Mouse (Mus musculus) brain, embryonic 14.5 days (tissue): ENCODE data around the gene Lat. TPM values are rescaled to one million over a fixed set of nuclear protein-coding genes. Genes with fewer than 3 reads are reported as not detected.
A peak's percentile ranks its signal among the peaks of the same experiment; 100 is the strongest.

ENCODE experiments used
- DNase-seq: peaks from one replicate; pipeline ENCODE4 v3.0.0-alpha.2; 2011; ENCODE audit warnings: low read depth
- CTCF ChIP-seq: fragments of 200-500 bp; IDR thresholded peaks from 2 replicates; pipeline ENCODE4 v1.5.1; 2012; ENCODE audit warnings: inconsistent platforms, mild to moderate bottlenecking, moderate library complexity, borderline replicate concordance; ENCODE audit not compliant: insufficient read depth, insufficient read length; ENCODE audit errors: extremely low read depth
- POLR2A ChIP-seq: fragments of 200-500 bp; IDR thresholded peaks from 2 replicates; pipeline ENCODE4 v1.6.1; 2012; ENCODE audit warnings: mild to moderate bottlenecking, inconsistent platforms, borderline replicate concordance; ENCODE audit not compliant: poor library complexity, insufficient read depth, insufficient read length, severe bottlenecking; ENCODE audit errors: extremely low read depth
- polyA plus RNA-seq: library from polyadenylated mRNA; depleted of rRNA; stranded (reverse); fragments of >200 nt; gene quantifications from 2 replicates; pipeline ENCODE4 v1.2.3, GENCODE M21; 2012

The Lat gene
- polyA plus RNA-seq, 1 experiment, result 2.1 TPM

DNA sequence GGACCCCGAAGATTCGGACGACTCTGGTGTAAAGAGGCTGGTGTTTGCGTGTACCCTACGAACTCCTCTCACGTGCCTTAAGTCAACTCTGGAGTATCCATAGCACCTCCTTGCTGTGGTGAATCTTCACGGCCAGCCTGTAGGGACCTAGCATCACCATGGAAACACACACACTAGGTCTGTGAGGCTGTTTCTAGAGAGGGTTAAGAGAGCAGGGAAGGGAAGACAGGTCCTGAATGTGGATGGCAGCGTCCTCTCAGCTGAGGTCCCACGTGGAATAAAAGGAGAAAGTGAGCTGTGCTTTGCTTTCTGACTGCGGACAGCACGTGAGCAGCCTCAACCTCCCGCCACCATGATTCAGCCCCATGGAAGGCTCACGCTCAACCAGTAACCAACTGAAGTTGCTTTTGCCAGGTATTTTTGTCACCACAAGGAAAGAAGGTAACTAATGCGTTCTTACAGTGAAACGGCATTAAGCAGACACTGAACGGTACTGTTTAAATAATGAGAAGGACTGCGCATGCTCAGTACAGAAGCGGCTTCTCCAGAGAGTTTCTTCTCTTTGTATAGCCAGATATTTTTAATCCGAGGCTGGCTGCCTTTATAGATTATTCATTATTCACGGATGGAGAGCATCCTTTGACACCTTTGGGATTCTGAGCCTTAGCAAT, 18.5 kb downstream of the Lat start:
- peak; percentile 57 for DNase-seq
- TF ChIP-seq CTCF (no peak), POLR2A (no peak)

- TF ChIP-seq CTCF, result no peak
- no peak for TF ChIP-seq POLR2A
- DNase-seq, result no peak
These were observed 21.1 kb downstream of the Lat start for GRCm38 (mm10) chr7:126348293-126348692.

DNA sequence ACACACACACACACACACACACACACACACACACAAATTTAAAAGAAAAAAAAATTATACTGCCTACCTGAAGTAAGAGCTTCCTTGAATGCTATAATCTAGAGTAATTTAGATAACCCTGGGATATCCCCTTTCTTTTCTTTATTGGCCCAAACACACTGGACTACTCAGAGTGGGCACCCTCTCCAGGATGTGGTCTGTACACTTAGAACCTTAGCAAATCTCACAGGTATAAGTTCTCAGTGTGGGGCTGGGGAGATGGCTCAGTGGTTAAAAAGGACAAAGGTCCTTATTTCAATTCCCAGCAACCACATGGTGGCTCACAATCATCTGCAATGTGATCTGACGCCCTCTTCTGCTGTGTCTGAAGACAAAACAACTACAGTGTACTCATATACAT, 22.3 kb downstream of the Lat start:
- no peak for TF ChIP-seq POLR2A
- TF ChIP-seq CTCF, result no peak
- no peak for DNase-seq

DNA sequence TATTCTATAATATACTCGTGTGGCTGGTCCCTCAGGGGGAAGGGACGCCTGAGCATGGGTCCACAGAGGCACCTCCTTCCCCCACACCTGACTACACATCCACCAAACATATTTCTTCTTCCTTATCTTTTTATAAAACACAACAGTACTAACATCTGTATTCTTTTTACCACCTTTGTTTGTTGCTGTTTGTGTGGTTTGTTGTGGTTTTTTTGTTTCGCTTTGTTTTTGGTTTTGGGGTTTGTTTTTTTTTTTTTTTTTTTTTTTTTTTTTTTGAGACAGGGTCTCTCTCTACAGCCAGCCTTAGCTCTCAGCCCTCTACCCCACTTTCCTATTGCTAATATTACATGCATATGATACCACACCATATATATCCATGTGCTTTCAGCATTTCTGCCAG, 23.4 kb downstream of the Lat start:
- TF ChIP-seq POLR2A (no peak), CTCF (no peak)
- no peak for DNase-seq

GRCm38 (mm10) chr7:126345557-126345956, 23.8 kb downstream of the Lat start:
- TF ChIP-seq POLR2A, result no peak
- TF ChIP-seq CTCF, result no peak

GRCm38 (mm10) chr7:126340896-126341295, 28.5 kb downstream of the Lat start:
- TF ChIP-seq CTCF, result no peak
- no peak for TF ChIP-seq POLR2A
- no peak for DNase-seq

More at GRCm38 (mm10) chr7:126345557-126345956, 23.8 kb downstream of the Lat start:
- no peak for DNase-seq

GRCm38 (mm10) chr7:126340206-126340618, 29.2 kb downstream of the Lat start:
- TF ChIP-seq POLR2A (no peak), CTCF (no peak)
- no peak for DNase-seq

DNA sequence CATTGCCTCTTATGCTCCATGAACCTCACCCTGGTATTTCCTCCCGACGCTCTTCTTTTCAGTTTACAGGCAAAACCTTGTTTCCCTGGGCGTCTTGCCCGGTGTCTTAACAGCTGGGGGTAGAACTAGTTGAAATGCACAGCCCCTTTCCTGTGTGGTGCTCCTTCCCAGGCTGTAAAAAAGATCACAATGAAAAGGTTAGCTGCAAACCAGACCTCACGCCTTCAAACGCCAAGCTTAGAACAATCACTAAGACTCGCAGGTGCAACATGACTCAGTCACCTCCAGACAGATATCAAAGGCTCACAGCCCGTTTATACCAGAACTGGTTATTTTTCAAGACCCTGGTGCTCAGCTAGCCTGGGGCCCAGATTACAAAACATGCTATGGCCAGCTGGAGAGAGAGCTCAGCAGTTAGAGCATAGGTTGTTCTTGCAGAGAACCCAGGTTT, 29.8 kb downstream of the Lat start:
- no peak for TF ChIP-seq CTCF
- no peak for TF ChIP-seq POLR2A
- peak; percentile 9 for DNase-seq

- DNase-seq, result no peak
These were observed 30.5 kb downstream of the Lat start for GRCm38 (mm10) chr7:126338906-126339305.

GRCm38 (mm10) chr7:126335556-126335955, 33.8 kb downstream of the Lat start:
- no peak for DNase-seq
- TF ChIP-seq POLR2A, result no peak
- peak; percentile 42; the same call in 1 of the 2 replicates for TF ChIP-seq CTCF

More at GRCm38 (mm10) chr7:126338906-126339305, 30.5 kb downstream of the Lat start:
- TF ChIP-seq CTCF, result no peak
- no peak for TF ChIP-seq POLR2A

DNA sequence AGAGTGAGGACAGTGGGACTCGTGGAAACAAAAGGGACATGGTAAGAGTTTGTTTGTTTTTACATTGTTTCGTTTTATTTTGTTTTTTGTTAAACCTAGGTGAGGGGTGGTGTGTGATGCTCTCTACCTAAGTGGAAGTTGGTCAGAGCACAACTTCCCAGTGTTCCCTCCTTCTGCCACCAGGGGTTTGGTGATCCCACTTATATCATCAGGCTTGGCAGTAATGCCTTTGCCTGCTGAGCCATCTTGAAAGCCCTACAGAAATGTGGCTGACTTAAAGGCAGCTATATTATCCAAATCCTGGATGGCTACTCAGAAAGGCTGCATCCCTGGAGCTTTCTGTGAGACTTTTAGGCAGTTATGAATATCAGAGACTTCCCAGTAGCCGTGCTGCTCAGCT, 36.7 kb downstream of the Lat start:
- TF ChIP-seq POLR2A, result no peak
- peak; percentile 14; the same call in 1 of the 2 replicates for TF ChIP-seq CTCF
- no peak for DNase-seq

DNA sequence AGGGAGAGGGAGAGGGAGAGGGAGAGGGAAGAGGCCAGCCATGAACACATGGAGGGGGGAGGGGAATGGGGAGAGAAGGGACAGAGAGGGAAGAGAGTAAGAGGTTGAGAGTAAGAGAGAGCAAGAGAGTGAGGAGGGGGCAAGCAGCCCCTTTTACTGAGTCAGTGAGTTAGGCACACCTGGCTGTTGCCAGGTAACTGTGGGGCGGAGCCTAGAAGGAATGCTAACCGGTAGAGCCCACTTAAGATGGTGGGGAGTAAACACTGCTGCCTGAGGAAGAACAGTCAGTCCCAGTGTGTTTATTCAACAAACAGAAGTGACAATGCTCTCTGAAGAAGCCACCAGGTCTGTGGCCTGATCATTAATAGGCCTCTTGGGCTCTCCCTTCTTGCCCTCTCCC, 38.7 kb downstream of the Lat start:
- TF ChIP-seq POLR2A (no peak), CTCF (no peak)
- no peak for DNase-seq
